Comparison of ENCODE assay signal across 8 mouse cellular contexts in the genomic region with DNA sequence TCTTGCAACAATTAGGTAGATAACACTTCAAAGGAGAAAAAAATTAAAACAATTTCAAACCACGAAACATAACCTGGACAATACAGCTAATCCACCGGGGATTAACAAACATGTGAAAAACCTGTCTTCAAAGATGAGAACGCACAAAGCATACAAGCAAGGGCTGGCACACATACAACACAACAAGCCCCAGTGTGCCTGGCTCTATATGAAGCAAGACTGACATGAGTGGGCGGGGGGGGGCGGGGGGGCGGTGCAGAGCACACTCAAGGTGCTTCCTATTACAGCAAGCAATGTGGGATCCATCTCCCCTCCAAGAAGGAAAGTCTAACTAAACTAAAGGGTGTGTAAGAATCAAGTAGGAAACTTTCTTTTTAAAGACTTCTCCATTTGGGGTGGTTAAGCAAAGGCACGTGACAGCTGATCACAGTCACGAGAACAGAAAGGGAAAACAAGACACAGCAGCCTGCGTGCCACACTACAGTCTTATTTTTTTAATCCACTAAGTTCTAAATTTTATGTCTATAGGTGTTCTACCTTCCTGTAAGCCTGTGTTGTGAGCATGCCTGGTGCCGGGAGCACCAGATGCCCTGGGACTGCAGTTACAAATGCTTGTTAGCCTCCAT. TPM values are rescaled to one million over a fixed set of nuclear protein-coding genes. Genes with fewer than 3 reads are reported as not detected.
DNase-seq lines count a peak whose midpoint lies in the region; ATAC-seq and TF ChIP-seq lines count a peak whose summit lies in the region.

No protein-coding gene starts in this region.

- TF ChIP-seq EP300 in liver, postnatal 0 days (IDR thresholded peaks at IDR 0.05; ENCODE audit: low read depth): no peak

- H3K9ac ChIP-seq in heart, embryonic 15.5 days: peak overlapping the region; percentile 18; the same call in 1 of the 2 replicates
- peak overlapping the region; percentile 69 for H3K9ac ChIP-seq in liver, postnatal 0 days (replicated peaks)

- intact Hi-C loops in gastrocnemius, postnatal 14 days (cut with DNase I; ENCODE audit: low total_unique reads): no loop called here

- peaks cover 16% of the 10 kb centered on the region for H3K36me3 ChIP-seq in heart, embryonic 15.5 days
- peaks cover 2% of the 10 kb centered on the region; the same call in 1 of the 2 replicates for H3K36me3 ChIP-seq in liver, postnatal 0 days (replicated peaks; ENCODE audit: insufficient read depth, low read length)

- H3K9me3 ChIP-seq in heart, embryonic 15.5 days (replicated peaks): no peaks in the 10 kb centered on the region
- no peaks in the 10 kb centered on the region for H3K9me3 ChIP-seq in liver, postnatal 0 days (ENCODE audit: low read length)

- no peak for TF ChIP-seq CTCF in liver, postnatal 0 days (IDR thresholded peaks at IDR 0.05; ENCODE audit: low read depth)

- H3K4me3 ChIP-seq in heart, embryonic 15.5 days: peak overlapping the region; percentile 15
- H3K4me3 ChIP-seq in liver, postnatal 0 days (ENCODE audit: low read depth, low read length): peak overlapping the region; percentile 43

- no peak for ATAC-seq in heart, embryonic 15.5 days (replicated peaks; ENCODE audit: insufficient number of reproducible peaks, insufficient read depth, low FRiP score, low read depth)
- ATAC-seq in liver, postnatal 0 days: peak; percentile 53
- no peak for ATAC-seq in frontal cortex, adult (ENCODE audit: low TSS enrichment)

- no peaks in the 10 kb centered on the region for H3K27me3 ChIP-seq in heart, embryonic 15.5 days
- no peaks in the 10 kb centered on the region for H3K27me3 ChIP-seq in liver, postnatal 0 days (ENCODE audit: insufficient read depth, low read length)

- H3K4me2 ChIP-seq in heart, embryonic 15.5 days: peak overlapping the region; percentile 49
- H3K4me2 ChIP-seq in liver, postnatal 0 days (ENCODE audit: low read depth, low read length): peak overlapping the region; percentile 65

- peak; percentile 65 to 70 for DNase-seq in B cell, adult 2 months
- peak; percentile 66 for DNase-seq in CD4-positive, CD25-positive, alpha-beta regulatory T cell, adult 2 months (ENCODE audit: low read depth, low spot score)
- DNase-seq in liver, postnatal 0 days: peak; percentile 58
- DNase-seq in MN1 (ENCODE audit: low spot score): no peak
- no peak for DNase-seq in gastrocnemius, postnatal 14 days
- DNase-seq in left cerebral cortex, adult 11 months (ENCODE audit: low spot score): no peak

- H3K27ac ChIP-seq in heart, embryonic 15.5 days: peak overlapping the region; percentile 65
- H3K27ac ChIP-seq in liver, postnatal 0 days (ENCODE audit: low read depth): peak overlapping the region; percentile 96

- H3K4me1 ChIP-seq in heart, embryonic 15.5 days (replicated peaks): peaks cover 38% of the 10 kb centered on the region
- H3K4me1 ChIP-seq in liver, postnatal 0 days (ENCODE audit: insufficient read depth): peaks cover 36% of the 10 kb centered on the region

- 60% methylated on average over 10 of the region's 10 CpGs for WGBS in heart, embryonic 15.5 days
- 25% methylated on average over 10 of the region's 10 CpGs for WGBS in liver, postnatal 0 days (ENCODE audit: insufficient replicate concordance)

RNA-seq across cellular contexts. Expression of gene Slc23a2, which starts 42.3 kb away (rescaled TPM):
- polyA plus RNA-seq in heart, embryonic 15.5 days (2015; fragmentation: Nextera tagmentation; extraction: Ambion mirVana): 7.8 and 11.1 TPM in 2 replicates
- 9.1 and 10.3 TPM in 2 replicates for polyA plus RNA-seq in liver, postnatal 0 days (2015; fragmentation: Nextera tagmentation; extraction: Ambion mirVana)
- total RNA-seq in gastrocnemius, postnatal 14 days (2021): 1 to 10 TPM; 6.2 to 7.1 TPM

Comparison
In these comparisons a context has a peak if more than half of its experiments do, and no peak if none do; other contexts are left out.
1. DNase-seq: peak in B cell, adult 2 months (2 of 2), CD4-positive, CD25-positive, alpha-beta regulatory T cell, adult 2 months (single experiment) and liver, postnatal 0 days (single experiment); none in MN1 (single experiment), gastrocnemius, postnatal 14 days (single experiment) and left cerebral cortex, adult 11 months (single experiment).